Comparison of ENCODE assay signal across 11 mouse cellular contexts in the genomic region with DNA sequence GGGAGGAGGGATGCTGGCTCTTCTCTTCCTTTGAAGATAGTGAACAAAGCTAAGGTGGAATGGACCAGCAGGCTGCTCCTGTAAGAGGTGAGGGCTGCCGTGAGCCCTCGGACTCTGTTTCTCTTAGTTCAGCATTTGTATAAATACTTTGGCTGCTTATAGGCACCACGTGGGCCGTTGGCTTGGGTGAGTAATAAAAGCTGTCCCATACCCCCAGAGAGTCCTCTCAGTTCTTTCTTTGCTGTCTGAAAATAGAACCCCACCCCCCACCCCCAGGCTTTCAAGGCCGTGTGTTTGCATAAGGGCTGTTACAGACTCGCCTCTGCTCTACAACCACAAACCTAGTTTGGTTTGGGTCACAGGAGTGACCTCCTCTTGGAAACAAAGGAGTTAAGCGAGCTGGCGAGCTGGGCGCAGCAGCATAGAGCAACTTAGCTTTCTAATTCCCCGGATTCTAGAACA. TPM values are rescaled to one million over a fixed set of nuclear protein-coding genes. Genes with fewer than 3 reads are reported as not detected.
DNase-seq lines count a peak whose midpoint lies in the region; ATAC-seq lines count a peak whose summit lies in the region.
"Had no signal": no experiment of that assay in that cellular context is flagged by ENCODE, and none has a peak within 500 bp of the region (broad histone marks: within the 10 kb centered on the region; RNA-seq: fewer than 3 reads in every experiment).

No protein-coding gene starts in this region.

- H3K4me1 ChIP-seq in heart, embryonic 13.5 days, result peaks cover 10% of the 10 kb centered on the region
- 0 out of 2 replicates have a peak, but pooled peaks cover 3% of the 10 kb centered on the region for H3K4me1 ChIP-seq in midbrain, embryonic 11.5 days (ENCODE audit: control insufficient read depth, insufficient read depth, low read length)

- ATAC-seq in heart, embryonic 13.5 days (ENCODE audit: extremely low read depth, insufficient number of reproducible peaks, low FRiP score, low TSS enrichment), result no peak
- peak; percentile 88 for ATAC-seq in midbrain, embryonic 11.5 days (ENCODE audit: low FRiP score)

- H3K27ac ChIP-seq in heart, embryonic 13.5 days (replicated peaks), result no peak overlapping the region
- peak overlapping the region; percentile 4; the same call in 1 of the 2 replicates for H3K27ac ChIP-seq in midbrain, embryonic 11.5 days (ENCODE audit: low read depth, low read length)

- H3K27me3 ChIP-seq in heart, embryonic 13.5 days (replicated peaks), result no peaks in the 10 kb centered on the region
- no peaks in the 10 kb centered on the region for H3K27me3 ChIP-seq in midbrain, embryonic 11.5 days (ENCODE audit: control insufficient read depth, insufficient read depth, low read length)

- peak overlapping the region; percentile 25 for H3K4me2 ChIP-seq in heart, embryonic 13.5 days
- no peak overlapping the region for H3K4me2 ChIP-seq in midbrain, embryonic 11.5 days

- intact Hi-C loops in heart, postnatal 36 days (cut with DNase I), result no loop called here

- 27% methylated on average over 10 of the region's 10 CpGs for WGBS in heart, embryonic 13.5 days
- 26% methylated on average over 10 of the region's 10 CpGs for whole genome bisulfite sequencing in midbrain, embryonic 11.5 days

- H3K9ac ChIP-seq in heart, embryonic 13.5 days, result peak overlapping the region; percentile 33
- 0 out of 2 replicates have a peak overlapping the region, but pooled peaks have one; percentile 9 for H3K9ac ChIP-seq in midbrain, embryonic 11.5 days (ENCODE audit: low read length)

- no peaks in the 10 kb centered on the region for H3K36me3 ChIP-seq in heart, embryonic 13.5 days
- H3K36me3 ChIP-seq in midbrain, embryonic 11.5 days (ENCODE audit: control insufficient read depth, insufficient read depth, low read length), result no peaks in the 10 kb centered on the region

- H3K9me3 ChIP-seq in heart, embryonic 13.5 days, result peaks cover 3% of the 10 kb centered on the region; the same call in 1 of the 2 replicates
- H3K9me3 ChIP-seq in midbrain, embryonic 11.5 days (ENCODE audit: control insufficient read depth, low read length), result no peaks in the 10 kb centered on the region

- no peak for DNase-seq in heart, postnatal 36 days
- DNase-seq in A20 (ENCODE audit: low read depth, low spot score) (peak; percentile 86), MN1 (ENCODE audit: low spot score) (no peak)
- peak; percentile 62 for DNase-seq in embryo, embryonic 11 days
- DNase-seq in midbrain, embryonic 11.5 days (ENCODE audit: low spot score, missing footprints), result peak; percentile 86
- DNase-seq in right cerebral cortex, postnatal 10 days (ENCODE audit: low spot score in 2 of 2), result no peak
- no peak for DNase-seq in layer of hippocampus, adult 18-20 months (ENCODE audit: low spot score in 2 of 2)
- DNase-seq: cerebellum, postnatal 14 days; kidney, adult 11 months; lung, postnatal 4 days had no signal

- H3K4me3 ChIP-seq in heart, embryonic 13.5 days, result no peak overlapping the region
- H3K4me3 ChIP-seq in midbrain, embryonic 11.5 days (ENCODE audit: low read depth, low read length), result no peak overlapping the region

RNA-seq across cellular contexts. Expression of a gene that starts 35.0 kb away (rescaled TPM):
- 26.8 and 27.2 TPM in 2 replicates for polyA plus RNA-seq in heart, embryonic 13.5 days (2015; fragmentation: Nextera tagmentation; extraction: Ambion mirVana)
- total RNA-seq in heart, postnatal 36 days (2021), result 10 to 100 TPM; 12.5 to 13.7 TPM
- polyA plus RNA-seq in midbrain, embryonic 11.5 days (2014; fragmentation: Nextera tagmentation; extraction: Ambion mirVana), result 24.3 and 25.3 TPM in 2 replicates
- 10 to 100 TPM; 26.0 to 27.8 TPM for total RNA-seq in layer of hippocampus, adult 18-20 months (2021)

RNA-seq across cellular contexts. Expression of a gene that starts 35.2 kb away (rescaled TPM):
- 24.4 and 25.5 TPM in 2 replicates for polyA plus RNA-seq in heart, embryonic 13.5 days (2015; fragmentation: Nextera tagmentation; extraction: Ambion mirVana)
- total RNA-seq in heart, postnatal 36 days (2021), result 10 to 100 TPM; 35.8 to 39.0 TPM
- 79.2 and 83.7 TPM in 2 replicates for polyA plus RNA-seq in midbrain, embryonic 11.5 days (2014; fragmentation: Nextera tagmentation; extraction: Ambion mirVana)
- total RNA-seq in layer of hippocampus, adult 18-20 months (2021), result 10 to 100 TPM; 86.1 to 91.5 TPM

RNA-seq across cellular contexts. Expression of a gene that starts 49.7 kb away (rescaled TPM):
- polyA plus RNA-seq in heart, embryonic 13.5 days (2015; fragmentation: Nextera tagmentation; extraction: Ambion mirVana), result 11.9 and 14.5 TPM in 2 replicates
- total RNA-seq in heart, postnatal 36 days (2021), result 100 to 1,000 TPM in 1 of 2 experiments, 10 to 100 TPM in 1; 86.3 to 104 TPM
- polyA plus RNA-seq in midbrain, embryonic 11.5 days (2014; fragmentation: Nextera tagmentation; extraction: Ambion mirVana), result 5.2 and 6.5 TPM in 2 replicates
- 10 to 100 TPM; 47.4 to 55.9 TPM for total RNA-seq in layer of hippocampus, adult 18-20 months (2021)

Comparison
In these comparisons a context has a peak if more than half of its experiments do, and no peak if none do; other contexts are left out.
1. DNase-seq: peak in A20 (single experiment), embryo, embryonic 11 days (single experiment) and midbrain, embryonic 11.5 days (single experiment); none in heart, postnatal 36 days (0 of 2), right cerebral cortex, postnatal 10 days (0 of 2), MN1 (single experiment) and layer of hippocampus, adult 18-20 months (0 of 2).